Comparison of ENCODE assay signal across 8 mouse cellular contexts in genomic region chr1:59163030-59163461, GRCm38 (mm10). TPM values are rescaled to one million over a fixed set of nuclear protein-coding genes. Genes with fewer than 3 reads are reported as not detected.
DNase-seq lines count a peak whose midpoint lies in the region; ATAC-seq and TF ChIP-seq lines count a peak whose summit lies in the region.

Gene Mpp4 (minus strand): TSS chr1:59163389.

- no peaks in the 10 kb centered on the region for H3K27me3 ChIP-seq in CH12.LX (replicated peaks)
- H3K27me3 ChIP-seq in midbrain, embryonic 16.5 days (ENCODE audit: control insufficient read depth, insufficient read depth, low read depth, low read length) = no peaks in the 10 kb centered on the region

- H3K79me2 ChIP-seq in CH12.LX (replicated peaks; ENCODE audit: control insufficient read depth, extremely low read depth, insufficient read depth, poor library complexity, severe bottlenecking) = no peaks in the 10 kb centered on the region

- no peak within 1 kb of the TSS for H3K4me2 ChIP-seq in CH12.LX (ENCODE audit: insufficient read depth, low read depth, poor library complexity, severe bottlenecking)
- H3K4me2 ChIP-seq in midbrain, embryonic 16.5 days (ENCODE audit: low read length) = no peak within 1 kb of the TSS

- in situ Hi-C loops in CH12.LX (cut with MboI; ENCODE audit: low pct_ligation_motif_present, low pct_unique_long_range_greater_than_20kb, low sequenced_read_pairs) = no loop called here

- TF ChIP-seq POLR2A in CH12.LX (IDR thresholded peaks at IDR 0.05; ENCODE audit: low read depth, low read length) = no peak

- no peak for TF ChIP-seq CTCF in CH12.LX (conservative IDR thresholded peaks at IDR 0.05 in 1 of 2, IDR thresholded peaks at IDR 0.05 in 1 of 2; ENCODE audit: low read depth in 2 of 2, low read length in 2 of 2)

- ATAC-seq in midbrain, embryonic 16.5 days = peak; percentile 27; the same call in 1 of the 2 replicates

- peaks cover 29 to 70% of the 10 kb centered on the region in 2 experiments for H3K36me3 ChIP-seq in CH12.LX (replicated peaks in 1 of 2; ENCODE audit: control insufficient read depth in 1 of 2, insufficient read depth in 1 of 2, low read length in 1 of 2)
- peaks cover 15% of the 10 kb centered on the region for H3K36me3 ChIP-seq in midbrain, embryonic 16.5 days (ENCODE audit: control insufficient read depth, insufficient read depth, low read length)

- 0 out of 2 replicates have a peak within 1 kb of the TSS, but pooled peaks have one; percentile 2 for H3K27ac ChIP-seq in CH12.LX (ENCODE audit: insufficient read depth, low read depth)
- H3K27ac ChIP-seq in midbrain, embryonic 16.5 days (ENCODE audit: low read length) = peak within 1 kb of the TSS; percentile 28; the same call in 1 of the 2 replicates

- H3K9ac ChIP-seq in CH12.LX (ENCODE audit: insufficient read depth, low read depth) = no peak within 1 kb of the TSS
- no peak within 1 kb of the TSS for H3K9ac ChIP-seq in midbrain, embryonic 16.5 days (ENCODE audit: low read depth, low read length)

- 26% methylated on average over 12 of the region's 12 CpGs for WGBS in midbrain, embryonic 16.5 days

- TF ChIP-seq RAD21 in CH12.LX (IDR thresholded peaks at IDR 0.05; ENCODE audit: low read depth, low read length) = no peak

- DNase-seq in CH12.LX (ENCODE audit: extremely low read depth) = peak; percentile 72
- DNase-seq in Muller cell, postnatal 12 days (ENCODE audit: inconsistent ontology term) = peak; percentile 85
- peak; percentile 47 for DNase-seq in induced T-regulatory cell, adult 2 months (ENCODE audit: low read depth)
- no peak for DNase-seq in urinary bladder, postnatal 14 days (ENCODE audit: low spot score)
- DNase-seq in ovary, postnatal 36 days (ENCODE audit: low spot score) = no peak
- DNase-seq in neural tube, embryonic 10.5 days (ENCODE audit: extremely low spot score, low spot score) = no peak
- DNase-seq in adrenal gland, postnatal 4 days (ENCODE audit: low spot score in 2 of 2) = no peak

- H3K9me3 ChIP-seq in CH12.LX (replicated peaks; ENCODE audit: low read length) = no peaks in the 10 kb centered on the region
- no peaks in the 10 kb centered on the region for H3K9me3 ChIP-seq in midbrain, embryonic 16.5 days (replicated peaks; ENCODE audit: control insufficient read depth, low read length, poor library complexity, severe bottlenecking)

- H3K4me3 ChIP-seq in CH12.LX (replicated peaks in 1 of 3; ENCODE audit: low read depth in 2 of 3, low read length in 2 of 3, poor library complexity in 1 of 3) = no peak within 1 kb of the TSS
- no peak within 1 kb of the TSS for H3K4me3 ChIP-seq in midbrain, embryonic 16.5 days (ENCODE audit: low read depth, low read length)

- H3K4me1 ChIP-seq in CH12.LX (ENCODE audit: control insufficient read depth in 1 of 2, insufficient read depth in 2 of 2) = peaks cover 3 to 28% of the 10 kb centered on the region in 2 experiments; a peak in 3 of 4 replicates
- no peaks in the 10 kb centered on the region for H3K4me1 ChIP-seq in midbrain, embryonic 16.5 days (ENCODE audit: control insufficient read depth, insufficient read depth, low read length)

- TF ChIP-seq EP300 in CH12.LX (IDR thresholded peaks at IDR 0.05; ENCODE audit: low read length) = peak; percentile 55

- dilution Hi-C loops in CH12.LX (cut with MboI; ENCODE audit: extremely low pct_ligation_motif_present, extremely low pct_unique_long_range_greater_than_20kb, low sequenced_read_pairs) = no loop called here

TF ChIP-seq in CH12.LX, 34 proteins besides CTCF, POLR2A, EP300 and RAD21:
- TF ChIP-seq MAX (IDR thresholded peaks at IDR 0.05; ENCODE audit: low read length) = peak; percentile 21; the same call in 1 of the 2 replicates
- TF ChIP-seq ZKSCAN1 (IDR thresholded peaks at IDR 0.05; ENCODE audit: borderline replicate concordance, low read depth, low read length) = no peak
- peak; percentile 38; the same call in 1 of the 2 replicates for TF ChIP-seq BHLHE40 (IDR thresholded peaks at IDR 0.05; ENCODE audit: low read depth, low read length)
- 0 out of 2 replicates have a peak, but pooled peaks have one; percentile 40 for TF ChIP-seq MAFK (IDR thresholded peaks at IDR 0.05; ENCODE audit: insufficient replicate concordance, low read length)
- peak; percentile 49; the same call in 1 of the 2 replicates for TF ChIP-seq ETS1 (conservative IDR thresholded peaks at IDR 0.05; ENCODE audit: low read depth, low read length)

RNA-seq across cellular contexts. Expression of gene Mpp4, which starts in this region (rescaled TPM):
- total RNA-seq in CH12.LX (2012; rRNA removed) (1.1 and 1.7 TPM in 2 replicates), CH12.LX (2014; rRNA removed) (0.79 and 1.1 TPM in 2 replicates)
- polyA plus RNA-seq in CH12.LX (2012; ENCODE audit: insufficient read length, low read depth) = 1.6 and 2.8 TPM in 2 replicates
- 0.97 and 1.1 TPM in 2 replicates for polyA plus RNA-seq in midbrain, embryonic 16.5 days (2015; fragmentation: Nextera tagmentation; extraction: Ambion mirVana)
- under 1 TPM; 0.14 to 0.39 TPM for total RNA-seq in adrenal gland, postnatal 4 days (2021)

Comparison
In these comparisons a context has a peak if more than half of its experiments do, and no peak if none do; other contexts are left out.
1. DNase-seq: peak in CH12.LX (single experiment), Muller cell, postnatal 12 days (single experiment) and induced T-regulatory cell, adult 2 months (single experiment); none in urinary bladder, postnatal 14 days (single experiment), ovary, postnatal 36 days (single experiment), neural tube, embryonic 10.5 days (single experiment) and adrenal gland, postnatal 4 days (0 of 2).